Mouse (Mus musculus): ENCODE results near the gene Ercc8. TPM values are rescaled to one million over a fixed set of nuclear protein-coding genes. Genes with fewer than 3 reads are reported as not detected.

Gene Ercc8
- polyA plus RNA-seq, 1 experiment from 2014 or later, result 23.2 TPM

DNA sequence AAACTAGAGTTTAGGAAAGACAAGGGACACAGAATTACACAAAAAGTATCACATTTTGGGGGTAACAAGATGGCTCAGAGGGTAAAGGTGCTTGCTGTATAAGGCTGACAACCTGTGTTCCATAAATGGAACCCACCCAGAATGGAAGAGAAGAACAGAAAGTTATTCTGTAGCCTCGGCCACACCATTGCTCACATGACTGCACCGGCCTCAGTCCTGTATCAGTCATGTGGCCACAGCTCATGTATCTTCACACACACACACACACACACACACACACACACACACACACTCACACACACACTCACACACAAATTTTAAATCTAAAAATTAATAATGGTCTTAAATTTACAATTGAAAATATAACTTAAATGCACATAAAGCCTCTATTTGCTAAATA, 48.9 kb downstream of the Ercc8 start:
- Histone ChIP-seq H3K9me3 (no peaks in the 10 kb centered on the region), H3K4me1 (no peaks in the 10 kb centered on the region), H3K4me3 (no peak overlapping the region), H3K36me3 (no peaks in the 10 kb centered on the region), H3K9ac (replicated peaks) (no peak overlapping the region), H3K4me2 (replicated peaks) (no peak overlapping the region), H3K27ac (replicated peaks) (no peak overlapping the region), H3K27me3 (peaks cover 2% of the 10 kb centered on the region; the same call in 1 of the 2 replicates)
- no peak for ATAC-seq (ENCODE audit: low FRiP score, low read depth)
- WGBS, result 94% methylated on average over 2 of the region's 2 CpGs

- Histone ChIP-seq H3K4me2 (replicated peaks) (no peak overlapping the region), H3K36me3 (no peaks in the 10 kb centered on the region), H3K4me3 (no peak overlapping the region), H3K27me3 (peaks cover 5% of the 10 kb centered on the region), H3K9me3 (no peaks in the 10 kb centered on the region), H3K4me1 (no peaks in the 10 kb centered on the region), H3K9ac (replicated peaks) (no peak overlapping the region), H3K27ac (replicated peaks) (no peak overlapping the region)
- no peak for ATAC-seq (ENCODE audit: low FRiP score, low read depth)
- WGBS, result 75% methylated on average over 5 of the region's 5 CpGs
Observed at GRCm38 (mm10) chr13:108208090-108208489, 49.6 kb downstream of the Ercc8 start.

- Histone ChIP-seq H3K36me3 (no peaks in the 10 kb centered on the region), H3K4me3 (no peak overlapping the region), H3K4me2 (replicated peaks) (no peak overlapping the region), H3K27me3 (peaks cover 34% of the 10 kb centered on the region), H3K4me1 (peaks cover 16% of the 10 kb centered on the region; the same call in 1 of the 2 replicates), H3K27ac (replicated peaks) (no peak overlapping the region), H3K9me3 (no peaks in the 10 kb centered on the region), H3K9ac (replicated peaks) (no peak overlapping the region)
- 90% methylated on average over 8 of the region's 8 CpGs for WGBS
- no peak for ATAC-seq (ENCODE audit: low FRiP score, low read depth)
Observed at GRCm38 (mm10) chr13:108210960-108211359, 52.4 kb downstream of the Ercc8 start.

- H3K36me3 ChIP-seq, result no peaks in the 10 kb centered on the region
- H3K9me3 ChIP-seq, result no peaks in the 10 kb centered on the region
- 46% methylated on average over 5 of the region's 5 CpGs for whole genome bisulfite sequencing
- H3K4me3 ChIP-seq, result no peak overlapping the region
- ATAC-seq (ENCODE audit: low FRiP score, low read depth), result no peak
- H3K9ac ChIP-seq (replicated peaks), result no peak overlapping the region
- H3K4me2 ChIP-seq (replicated peaks), result no peak overlapping the region
- peaks cover 16% of the 10 kb centered on the region; the same call in 1 of the 2 replicates for H3K4me1 ChIP-seq
- H3K27ac ChIP-seq (replicated peaks), result no peak overlapping the region
- peaks cover 41% of the 10 kb centered on the region for H3K27me3 ChIP-seq
Observed at GRCm38 (mm10) chr13:108212397-108213018, 54.0 kb downstream of the Ercc8 start.

DNA sequence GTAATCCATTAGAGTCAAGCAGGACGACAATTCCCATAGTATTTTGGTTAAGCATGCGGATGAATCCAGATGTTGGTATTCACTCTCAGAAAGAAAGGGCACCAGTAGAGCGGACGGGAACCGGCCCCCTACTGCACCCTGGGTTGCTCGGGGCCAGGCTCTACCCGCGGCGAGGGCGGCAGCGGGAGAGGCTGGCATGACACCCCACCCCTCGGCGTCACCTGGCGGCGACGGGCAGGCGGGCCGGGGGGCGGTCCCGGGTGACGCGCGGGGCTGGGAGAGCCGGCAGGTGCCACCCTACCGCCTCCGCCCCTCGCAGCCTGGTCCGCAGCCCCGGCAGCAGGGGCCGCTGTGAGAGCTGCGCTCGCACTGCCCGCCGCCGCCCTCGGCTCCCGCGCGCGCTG, 55.6 kb downstream of the Ercc8 start, which contains the start of gene Elovl7:
Gene Elovl7 (plus strand): TSS at position 324 of the 404 bp plus-strand sequence.
- Histone ChIP-seq H3K27ac (replicated peaks) (no peak within 1 kb of the TSS), H3K9me3 (no peaks in the 10 kb centered on the region), H3K27me3 (peaks cover 46% of the 10 kb centered on the region), H3K4me3 (peak within 1 kb of the TSS; percentile 79), H3K4me2 (replicated peaks) (peak within 1 kb of the TSS; percentile 100), H3K9ac (replicated peaks) (peak within 1 kb of the TSS; percentile 68), H3K4me1 (peaks cover 16% of the 10 kb centered on the region; the same call in 1 of the 2 replicates), H3K36me3 (no peaks in the 10 kb centered on the region)
- peak; percentile 93 for ATAC-seq (ENCODE audit: low FRiP score, low read depth)
- WGBS, result under 1% methylated on average over 27 of the region's 40 CpGs

GRCm38 (mm10) chr13:108214485-108215107, 56.1 kb downstream of the Ercc8 start:
- peaks cover 19% of the 10 kb centered on the region; the same call in 1 of the 2 replicates for H3K4me1 ChIP-seq
- no peaks in the 10 kb centered on the region for H3K9me3 ChIP-seq
- peak; percentile 77 for ATAC-seq (ENCODE audit: low FRiP score, low read depth)
- H3K27ac ChIP-seq (replicated peaks), result no peak overlapping the region
- H3K9ac ChIP-seq (replicated peaks), result peak overlapping the region; percentile 68
- H3K27me3 ChIP-seq, result peaks cover 52% of the 10 kb centered on the region
- H3K4me2 ChIP-seq (replicated peaks), result peak overlapping the region; percentile 100
- under 1% methylated on average over 33 of the region's 50 CpGs for WGBS
- peak overlapping the region; percentile 79 for H3K4me3 ChIP-seq
- no peaks in the 10 kb centered on the region for H3K36me3 ChIP-seq

DNA sequence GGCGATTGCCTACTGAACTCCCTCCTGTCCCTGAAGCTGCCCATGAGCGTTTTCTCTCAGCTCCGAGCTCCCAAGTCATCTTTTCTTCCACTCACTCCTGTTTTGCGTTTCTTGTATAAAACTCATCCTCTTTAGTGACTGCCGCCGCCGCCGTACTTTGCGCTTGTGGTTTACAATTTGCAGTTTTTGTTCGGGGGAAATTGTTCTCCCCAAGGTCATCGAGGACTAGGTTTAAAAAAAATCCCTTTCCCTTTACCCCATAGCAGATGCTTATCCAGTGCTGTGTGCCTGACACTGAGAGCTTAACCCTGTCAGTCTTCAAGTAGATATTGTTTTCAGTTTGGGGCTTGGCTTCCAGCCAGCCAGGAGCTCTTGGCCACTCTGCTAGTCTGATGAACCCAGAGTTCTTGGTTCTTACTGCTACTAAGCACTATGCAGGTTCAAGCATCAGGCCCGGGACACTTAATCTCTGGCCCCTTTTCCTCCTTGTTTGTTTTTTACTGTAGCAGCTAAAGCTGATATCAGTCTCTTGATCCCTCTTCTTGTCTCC, 56.8 kb downstream of the Ercc8 start:
- peak overlapping the region; percentile 68; the same call in 1 of the 2 replicates for H3K9ac ChIP-seq (replicated peaks)
- no peak for ATAC-seq (ENCODE audit: low FRiP score, low read depth)

GRCm38 (mm10) chr13:108219773-108220172, 61.2 kb downstream of the Ercc8 start:
- WGBS, result 56% methylated on average over 7 of the region's 7 CpGs
- no peaks in the 10 kb centered on the region for H3K36me3 ChIP-seq

More for the DNA sequence above, 56.8 kb downstream of the Ercc8 start:
- peaks cover 19% of the 10 kb centered on the region; the same call in 1 of the 2 replicates for H3K4me1 ChIP-seq
- no peaks in the 10 kb centered on the region for H3K9me3 ChIP-seq
- H3K4me2 ChIP-seq (replicated peaks), result peak overlapping the region; percentile 100
- H3K27ac ChIP-seq (replicated peaks), result no peak overlapping the region
- H3K27me3 ChIP-seq, result peaks cover 52% of the 10 kb centered on the region
- peak overlapping the region; percentile 79 for H3K4me3 ChIP-seq
- 2% methylated on average over 12 of the region's 12 CpGs for WGBS
- no peaks in the 10 kb centered on the region for H3K36me3 ChIP-seq

GRCm38 (mm10) chr13:108229191-108229590, 70.7 kb downstream of the Ercc8 start:
- no peaks in the 10 kb centered on the region for H3K9me3 ChIP-seq
- H3K4me2 ChIP-seq (replicated peaks), result no peak overlapping the region
- H3K36me3 ChIP-seq, result no peaks in the 10 kb centered on the region
- 77% methylated on average over 3 of the region's 3 CpGs for WGBS
- H3K4me3 ChIP-seq, result no peak overlapping the region
- H3K9ac ChIP-seq (replicated peaks), result no peak overlapping the region
- no peak for ATAC-seq (ENCODE audit: low FRiP score, low read depth)
- 0 out of 2 replicates have a peak, but pooled peaks cover 3% of the 10 kb centered on the region for H3K27me3 ChIP-seq
- H3K27ac ChIP-seq (replicated peaks), result no peak overlapping the region
- H3K4me1 ChIP-seq, result no peaks in the 10 kb centered on the region

More at GRCm38 (mm10) chr13:108219773-108220172, 61.2 kb downstream of the Ercc8 start:
- Histone ChIP-seq H3K27me3 (peaks cover 30% of the 10 kb centered on the region), H3K27ac (replicated peaks) (no peak overlapping the region), H3K9me3 (no peaks in the 10 kb centered on the region), H3K4me3 (no peak overlapping the region), H3K4me2 (replicated peaks) (no peak overlapping the region), H3K4me1 (peaks cover 11% of the 10 kb centered on the region; the same call in 1 of the 2 replicates), H3K9ac (replicated peaks) (no peak overlapping the region)
- ATAC-seq (ENCODE audit: low FRiP score, low read depth), result no peak

- WGBS, result 72% methylated on average over 6 of the region's 6 CpGs
- H3K27me3 ChIP-seq, result 0 out of 2 replicates have a peak, but pooled peaks cover 3% of the 10 kb centered on the region
- H3K9me3 ChIP-seq, result no peaks in the 10 kb centered on the region
- no peaks in the 10 kb centered on the region for H3K36me3 ChIP-seq
- H3K4me2 ChIP-seq (replicated peaks), result no peak overlapping the region
- no peak for ATAC-seq (ENCODE audit: low FRiP score, low read depth)
- H3K4me1 ChIP-seq, result no peaks in the 10 kb centered on the region
- no peak overlapping the region for H3K27ac ChIP-seq (replicated peaks)
- no peak overlapping the region for H3K9ac ChIP-seq (replicated peaks)
- no peak overlapping the region for H3K4me3 ChIP-seq
Observed at GRCm38 (mm10) chr13:108229634-108230330, 71.3 kb downstream of the Ercc8 start.

GRCm38 (mm10) chr13:108240012-108240411, 81.5 kb downstream of the Ercc8 start:
- Histone ChIP-seq H3K4me3 (no peak overlapping the region), H3K9me3 (no peaks in the 10 kb centered on the region), H3K36me3 (no peaks in the 10 kb centered on the region), H3K4me2 (replicated peaks) (no peak overlapping the region), H3K4me1 (no peaks in the 10 kb centered on the region), H3K27ac (replicated peaks) (no peak overlapping the region), H3K27me3 (no peaks in the 10 kb centered on the region), H3K9ac (replicated peaks) (no peak overlapping the region)
- no peak for ATAC-seq (ENCODE audit: low FRiP score, low read depth)
- WGBS, result 85% methylated on average over 4 of the region's 4 CpGs
